ENCODE assay signal across 10 mouse cellular contexts in genomic region chr4:44325453-44325852, GRCm38 (mm10). TPM values are rescaled to one million over a fixed set of nuclear protein-coding genes. Genes with fewer than 3 reads are reported as not detected.
DNase-seq lines count a peak whose midpoint lies in the region; ATAC-seq and TF ChIP-seq lines count a peak whose summit lies in the region.
"Had no signal": no experiment of that assay in that cellular context is flagged by ENCODE, and none has a peak within 500 bp of the region (broad histone marks: within the 10 kb centered on the region; RNA-seq: fewer than 3 reads in every experiment).

No protein-coding gene starts in this region.

- peak; percentile 24 for TF ChIP-seq CTCF in liver, embryonic 14.5 days (IDR thresholded peaks at IDR 0.05; ENCODE audit: low read depth)
- peak; percentile 48 for TF ChIP-seq CTCF in Patski (IDR thresholded peaks at IDR 0.05)

- no peak overlapping the region for H3K9ac ChIP-seq in forebrain, embryonic 14.5 days (ENCODE audit: low read length)
- no peak overlapping the region for H3K9ac ChIP-seq in liver, embryonic 14.5 days (replicated peaks)
- H3K9ac ChIP-seq in liver, embryonic 11.5 days (ENCODE audit: low read depth, low read length) = no peak overlapping the region

- DNase-seq in forebrain, embryonic 14.5 days (ENCODE audit: low spot score) = peak; percentile 74
- no peak for DNase-seq in forebrain, embryonic 10.5 days (ENCODE audit: extremely low spot score, low spot score)
- no peak for DNase-seq in liver, embryonic 14.5 days (ENCODE audit: low read depth in 3 of 3, low spot score in 3 of 3)
- DNase-seq in liver, embryonic 11.5 days (ENCODE audit: low spot score) = no peak
- no peak for DNase-seq in Patski (ENCODE audit: low read depth, low spot score)
- peak; percentile 41 for DNase-seq in induced T-regulatory cell, adult 2 months (ENCODE audit: low read depth)
- DNase-seq in cerebellum, adult 18-20 months = no peak
- no peak for DNase-seq in heart, postnatal 25 days (ENCODE audit: low spot score)

- H3K4me2 ChIP-seq in forebrain, embryonic 14.5 days (ENCODE audit: low read length) = no peak overlapping the region
- no peak overlapping the region for H3K4me2 ChIP-seq in liver, embryonic 14.5 days (ENCODE audit: low read depth)
- H3K4me2 ChIP-seq in liver, embryonic 11.5 days = no peak overlapping the region

- TF ChIP-seq EP300 in liver, embryonic 14.5 days (IDR thresholded peaks at IDR 0.05; ENCODE audit: low read depth) = no peak

- H3K27me3 ChIP-seq in forebrain, embryonic 14.5 days (replicated peaks; ENCODE audit: control insufficient read depth, insufficient read depth, low read length) = no peaks in the 10 kb centered on the region
- no peaks in the 10 kb centered on the region for H3K27me3 ChIP-seq in forebrain, embryonic 10.5 days (ENCODE audit: poor library complexity, severe bottlenecking)
- H3K27me3 ChIP-seq in liver, embryonic 14.5 days (ENCODE audit: control insufficient read depth, insufficient read depth, low read length) = no peaks in the 10 kb centered on the region
- H3K27me3 ChIP-seq in liver, embryonic 11.5 days (replicated peaks; ENCODE audit: control insufficient read depth, insufficient read depth, low read length) = no peaks in the 10 kb centered on the region
- H3K27me3 ChIP-seq in Patski = no peaks in the 10 kb centered on the region

- H3K36me3 ChIP-seq in forebrain, embryonic 14.5 days (ENCODE audit: control insufficient read depth, insufficient read depth, low read length) = peaks cover 15% of the 10 kb centered on the region
- peaks cover 84% of the 10 kb centered on the region for H3K36me3 ChIP-seq in forebrain, embryonic 10.5 days (replicated peaks)
- H3K36me3 ChIP-seq in liver, embryonic 14.5 days (replicated peaks; ENCODE audit: control insufficient read depth, insufficient read depth, low read depth) = peaks cover 6% of the 10 kb centered on the region
- H3K36me3 ChIP-seq in liver, embryonic 11.5 days (ENCODE audit: control insufficient read depth, insufficient read depth, low read length) = peaks cover 4% of the 10 kb centered on the region; the same call in 1 of the 2 replicates

- intact Hi-C loops in heart, postnatal 25 days (cut with DNase I) = no loop called here

- CTCF ChIA-PET in Patski (lab: Charles Lee) = interaction anchor here (2.4 kb wide), 1 partner anchor 11 kb away, joined by 7 read pairs; no protein-coding TSS in a partner anchor

- WGBS in forebrain, embryonic 14.5 days = 44% methylated on average over 4 of the region's 4 CpGs
- 60% methylated on average over 4 of the region's 4 CpGs for WGBS in forebrain, embryonic 10.5 days
- 42% methylated on average over 4 of the region's 4 CpGs for WGBS in liver, embryonic 14.5 days (ENCODE audit: insufficient replicate concordance)
- 54% methylated on average over 4 of the region's 4 CpGs for WGBS in liver, embryonic 11.5 days

- H3K4me1 ChIP-seq in forebrain, embryonic 14.5 days (ENCODE audit: control insufficient read depth, insufficient read depth, low read length) = no peaks in the 10 kb centered on the region
- H3K4me1 ChIP-seq in forebrain, embryonic 10.5 days = no peaks in the 10 kb centered on the region
- H3K4me1 ChIP-seq in liver, embryonic 14.5 days (replicated peaks; ENCODE audit: control insufficient read depth in 2 of 2, insufficient read depth in 2 of 2, low read length in 1 of 2) = no peaks in the 10 kb centered on the region
- no peaks in the 10 kb centered on the region for H3K4me1 ChIP-seq in liver, embryonic 11.5 days (replicated peaks; ENCODE audit: control insufficient read depth, insufficient read depth, low read length)

- no peak overlapping the region for H3K4me3 ChIP-seq in forebrain, embryonic 14.5 days (ENCODE audit: low read depth, low read length)
- no peak overlapping the region for H3K4me3 ChIP-seq in forebrain, embryonic 10.5 days
- no peak overlapping the region for H3K4me3 ChIP-seq in liver, embryonic 14.5 days (ENCODE audit: insufficient read depth in 1 of 2, low read depth in 2 of 2, low read length in 2 of 2)
- no peak overlapping the region for H3K4me3 ChIP-seq in liver, embryonic 11.5 days (ENCODE audit: low read depth, low read length)
- H3K4me3 ChIP-seq: erythroblast, embryonic 14.5 days had no signal

- H3K27ac ChIP-seq in forebrain, embryonic 14.5 days (ENCODE audit: low read depth, low read length) = no peak overlapping the region
- H3K27ac ChIP-seq in forebrain, embryonic 10.5 days = no peak overlapping the region
- no peak overlapping the region for H3K27ac ChIP-seq in liver, embryonic 14.5 days
- H3K27ac ChIP-seq in liver, embryonic 11.5 days (ENCODE audit: low read depth, low read length) = no peak overlapping the region

- POLR2A ChIA-PET in Patski (lab: Charles Lee) = no interaction called here

- in situ Hi-C loops in Patski (cut with MboI; ENCODE audit: low pct_unique_long_range_greater_than_20kb) = no loop called here

- H3K9me3 ChIP-seq in forebrain, embryonic 14.5 days (replicated peaks; ENCODE audit: control insufficient read depth, low read length) = no peaks in the 10 kb centered on the region
- no peaks in the 10 kb centered on the region for H3K9me3 ChIP-seq in forebrain, embryonic 10.5 days
- H3K9me3 ChIP-seq in liver, embryonic 14.5 days (ENCODE audit: control insufficient read depth, low read length) = no peaks in the 10 kb centered on the region
- H3K9me3 ChIP-seq in liver, embryonic 11.5 days (ENCODE audit: control insufficient read depth, low read length) = no peaks in the 10 kb centered on the region

- ATAC-seq in forebrain, embryonic 14.5 days = no peak
- ATAC-seq in liver, embryonic 14.5 days (ENCODE audit: insufficient read depth) = no peak
- no peak for ATAC-seq in liver, embryonic 11.5 days (replicated peaks; ENCODE audit: low FRiP score)
- no peak for ATAC-seq in Patski
- ATAC-seq: inflammation-experienced regulatory T-cells, adult 6 months had no signal

RNA-seq across cellular contexts. Expression of gene Melk, which starts 24.8 kb away (rescaled TPM):
- 21.8 and 24.3 TPM in 2 replicates for polyA plus RNA-seq in forebrain, embryonic 14.5 days (2014; fragmentation: Nextera tagmentation; extraction: Ambion mirVana)
- polyA plus RNA-seq in forebrain, embryonic 10.5 days (2016; fragmentation: Nextera tagmentation; extraction: Ambion mirVana) = 82.4 and 83.0 TPM in 2 replicates
- 7.1 and 10.9 TPM in 2 replicates for polyA plus RNA-seq in liver, embryonic 14.5 days (2012; rRNA removed)
- 19.4 and 19.9 TPM in 2 replicates for polyA plus RNA-seq in liver, embryonic 14.5 days (2014; fragmentation: Nextera tagmentation; extraction: Ambion mirVana)
- 36.0 and 42.7 TPM in 2 replicates for polyA plus RNA-seq in liver, embryonic 11.5 days (2014; fragmentation: Nextera tagmentation; extraction: Ambion mirVana)
- polyA plus RNA-seq in Patski (2021) = 13.7 TPM
- under 1 TPM; 0.49 to 0.70 TPM for total RNA-seq in heart, postnatal 25 days (2021)

Comparison
In these comparisons a context has a peak if more than half of its experiments do, and no peak if none do; other contexts are left out.
1. DNase-seq: peak in forebrain, embryonic 14.5 days (single experiment) and induced T-regulatory cell, adult 2 months (single experiment); none in forebrain, embryonic 10.5 days (single experiment), liver, embryonic 14.5 days (0 of 3), liver, embryonic 11.5 days (single experiment), Patski (single experiment), cerebellum, adult 18-20 months (0 of 2) and heart, postnatal 25 days (single experiment).